Mouse (Mus musculus) mouse trophoblast stem cell (cell line): Measurements from ENCODE around the gene Sh3gl1.

Experiments
- in situ Hi-C, 2 experiments: fragments of 300-500 bp; cut with MseI, MboI; formaldehyde crosslinking; loops; 2 replicates in 1 of 2; 3 replicates in 1 of 2; pipeline ENCODE4 v1.15.1; 2025

Sh3gl1 gene

DNA sequence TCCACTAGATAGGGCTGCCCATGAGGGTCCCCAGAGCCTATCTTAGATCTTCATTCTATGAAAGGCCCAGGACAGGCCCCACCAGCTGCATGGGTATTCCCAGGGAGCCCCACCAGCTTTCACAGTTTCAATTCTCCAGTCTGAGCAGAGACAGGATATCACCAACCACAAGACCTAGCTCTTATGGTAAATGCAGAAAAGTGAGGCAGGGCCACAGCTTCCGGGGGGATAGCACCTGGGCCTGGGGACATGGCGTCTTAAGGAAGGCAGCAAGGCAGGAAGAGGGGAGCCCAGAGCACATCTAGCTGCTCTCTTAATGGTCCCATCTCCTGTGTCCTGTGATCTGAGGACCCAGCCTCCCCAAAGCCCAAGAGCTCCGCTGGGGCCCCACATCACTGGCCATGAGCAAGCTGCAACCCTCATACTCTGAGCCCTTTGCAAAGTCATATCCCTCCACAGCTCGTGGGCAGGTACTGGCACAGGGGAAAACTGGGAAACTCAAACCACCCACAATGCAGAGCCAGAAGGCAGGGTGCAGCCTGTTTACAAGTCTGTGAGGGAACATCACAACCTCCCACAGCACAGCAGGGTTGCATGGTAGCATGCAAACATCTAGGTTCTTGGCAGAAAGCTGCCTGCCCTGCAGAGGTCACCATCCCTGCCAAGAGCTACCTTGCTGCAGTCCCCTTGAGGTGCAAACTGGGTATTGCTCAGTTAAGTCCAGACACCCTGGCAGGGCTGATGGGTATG lies 15.1 kb downstream of the Sh3gl1 start:
- in situ Hi-C loops, result no loop called here

- in situ Hi-C loops, result no loop called here
Observed at GRCm38 (mm10) chr17:56020400-56021084, 15.9 kb downstream of the Sh3gl1 start.

DNA sequence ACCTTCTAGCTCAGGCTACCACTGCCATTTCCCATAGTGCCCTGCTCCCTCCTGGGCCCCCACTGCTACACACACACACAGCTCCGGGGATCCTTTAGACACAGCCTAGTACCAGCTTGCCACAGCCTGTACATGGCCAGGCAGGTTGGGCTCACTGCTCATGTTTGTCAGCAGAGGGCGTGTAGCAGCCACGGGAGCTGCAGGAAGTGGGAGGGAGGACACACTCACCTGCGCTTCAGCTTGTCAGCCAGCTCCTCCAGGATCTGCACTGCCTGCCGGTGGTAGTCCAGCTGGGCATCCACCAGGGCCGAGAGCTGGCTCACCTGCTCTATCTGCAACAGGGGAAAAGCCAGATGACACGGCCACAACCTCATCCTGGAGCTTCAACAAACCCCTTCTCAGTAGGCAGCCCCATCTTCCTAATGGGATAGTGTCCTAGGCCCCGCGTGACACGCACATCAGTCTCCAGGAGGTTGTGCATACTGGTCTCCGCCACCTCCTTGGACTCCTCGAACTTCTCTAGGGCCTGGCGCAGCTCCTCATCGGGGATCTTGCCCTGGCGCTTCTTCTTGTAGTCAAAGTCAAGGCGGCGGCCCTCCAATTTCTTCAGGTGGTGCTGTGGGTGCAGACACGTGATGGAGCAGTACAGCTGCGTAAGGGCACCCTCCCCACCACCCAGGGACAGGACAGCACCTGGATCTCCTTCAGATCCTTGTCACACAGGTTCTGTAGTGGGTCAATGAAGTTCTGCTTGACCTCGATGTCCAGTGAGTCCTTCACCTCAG lies 17.9 kb downstream of the Sh3gl1 start:
- in situ Hi-C loops, result loop anchor here (5.0 to 10.0 kb wide), 2 partner anchors 46 to 54 kb away; partner anchors contain the start of gene Shd (in 1 of the 2)

GRCm38 (mm10) chr17:56017848-56018247 lies 18.6 kb downstream of the Sh3gl1 start:
- in situ Hi-C loops, result loop anchor here (5.0 to 10.0 kb wide), 2 partner anchors 46 to 53 kb away; partner anchors contain the start of gene Shd (in 1 of the 2)

DNA sequence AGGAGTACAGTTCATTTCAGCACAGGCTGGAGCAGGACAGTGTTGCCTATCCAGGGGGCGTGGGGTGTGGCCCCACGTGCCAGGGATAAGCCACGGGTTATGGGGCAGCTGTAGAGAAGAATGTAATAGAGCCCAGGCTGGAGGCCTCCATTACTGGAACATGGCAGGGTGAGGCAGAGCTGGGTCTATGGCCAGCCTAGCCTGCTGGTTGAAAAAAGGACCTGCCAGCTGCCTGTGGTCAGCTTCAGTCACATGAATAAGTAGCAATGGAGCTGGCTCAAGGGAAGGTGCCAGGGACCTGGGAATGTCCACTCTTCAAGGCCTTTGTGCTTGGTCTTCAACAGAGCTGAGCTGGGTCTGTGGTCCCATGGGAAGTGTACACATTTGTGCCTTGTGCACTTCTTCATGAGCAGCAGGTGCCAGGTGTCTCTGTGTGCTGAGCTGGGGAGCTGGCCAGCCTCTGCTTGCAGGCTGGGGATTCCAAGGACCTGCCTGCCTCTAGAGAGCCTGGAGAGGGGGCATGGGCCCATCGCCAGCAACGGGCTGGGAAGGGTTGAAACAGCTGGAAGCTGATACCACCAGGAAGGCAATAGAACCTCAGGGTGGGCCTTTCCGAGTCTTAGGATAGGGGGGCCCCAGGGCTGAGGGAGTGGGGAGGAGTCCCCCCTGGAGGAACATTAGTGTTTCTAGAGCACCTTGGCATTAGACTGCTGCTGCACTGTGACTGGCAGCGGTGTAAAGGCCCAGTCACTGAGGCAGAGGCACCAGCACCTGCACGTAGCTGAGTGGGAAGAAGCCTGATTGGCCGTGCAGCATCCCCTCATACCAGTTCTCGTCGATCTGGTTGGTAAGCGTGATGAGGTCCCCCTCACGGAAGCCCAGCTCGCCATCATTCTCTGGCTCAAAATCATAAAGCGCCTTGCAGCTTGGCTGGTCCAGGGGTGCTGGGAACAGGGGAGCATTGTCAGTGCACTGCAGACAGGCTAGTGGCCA lies 19.3 kb downstream of the Sh3gl1 start:
- in situ Hi-C loops, result loop anchor here (5.0 to 10.0 kb wide), 2 partner anchors 45 to 52 kb away; partner anchors contain the start of gene Shd (in 1 of the 2)

DNA sequence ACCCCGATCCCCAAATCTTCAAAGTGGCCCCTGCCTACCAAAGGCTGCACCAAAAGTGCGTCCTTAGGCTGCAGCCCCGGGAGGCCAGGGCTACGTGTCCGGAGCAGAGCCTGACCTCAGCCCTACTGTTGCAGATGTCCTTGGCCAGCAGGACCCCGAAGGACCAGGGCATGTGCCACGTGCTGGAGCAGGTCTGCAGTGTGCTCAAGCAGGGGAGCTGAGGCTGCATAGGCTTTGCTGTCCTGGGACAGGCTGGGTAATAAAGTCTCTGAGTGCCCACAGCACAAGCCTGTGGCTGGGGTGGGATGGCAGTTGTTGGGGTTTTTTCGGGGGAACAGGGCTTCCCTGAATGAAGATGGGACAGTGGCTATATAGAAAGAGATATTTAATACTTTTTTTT lies 20.1 kb downstream of the Sh3gl1 start:
- in situ Hi-C loops, result loop anchor here (5.0 to 10.0 kb wide), 2 partner anchors 44 to 52 kb away; partner anchors contain the start of gene Shd (in 1 of the 2)

DNA sequence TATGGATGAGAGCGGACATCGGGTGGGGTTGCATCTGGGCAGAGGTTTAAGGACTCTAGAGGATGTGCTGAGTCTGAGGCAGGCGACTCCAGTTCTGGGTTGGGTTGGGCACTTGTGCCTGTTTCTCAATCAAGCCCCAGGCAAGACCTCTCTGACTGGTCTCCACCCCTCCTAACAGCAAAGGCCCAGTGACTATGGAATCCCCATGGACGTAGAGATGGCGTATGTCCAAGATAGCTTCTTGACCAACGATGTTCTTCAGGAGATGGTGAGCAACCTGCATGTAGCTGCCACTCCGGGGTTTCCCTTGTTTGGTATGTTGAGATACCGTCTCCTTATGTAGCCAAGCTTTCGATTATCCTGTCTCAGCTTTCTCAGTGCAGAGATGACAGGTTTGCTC lies 21.1 kb downstream of the Sh3gl1 start:
- in situ Hi-C loops, result loop anchor here (5.0 to 10.0 kb wide), 2 partner anchors 43 to 50 kb away; partner anchors contain the start of gene Shd (in 1 of the 2)

GRCm38 (mm10) chr17:56011441-56011840 lies 25.0 kb downstream of the Sh3gl1 start:
- in situ Hi-C loops, result loop anchor here in 1 of 2 experiments (10.0 kb wide), 1 partner anchor 47 kb away; no protein-coding TSS in a partner anchor

DNA sequence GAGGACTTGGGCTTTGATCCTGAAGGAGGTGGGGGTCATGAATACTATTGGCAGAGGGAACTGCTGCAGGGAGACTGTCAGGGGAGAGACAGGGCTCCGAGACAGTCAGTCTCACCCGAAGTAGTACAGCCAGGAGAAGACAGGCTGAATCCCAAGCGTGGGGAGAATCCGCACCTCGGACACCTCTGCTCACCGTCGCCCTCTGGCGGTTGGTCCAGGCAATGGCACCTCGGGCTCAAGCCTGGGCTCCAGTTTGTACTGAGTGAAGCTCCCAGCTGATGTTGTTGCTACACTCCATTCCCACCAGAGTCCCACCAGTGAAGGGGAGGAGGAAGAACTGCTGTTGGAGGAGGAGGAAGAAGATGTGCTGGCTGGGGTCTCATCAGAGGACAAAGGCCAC lies 25.8 kb downstream of the Sh3gl1 start:
- in situ Hi-C loops, result loop anchor here in 1 of 2 experiments (10.0 kb wide), 1 partner anchor 46 kb away; no protein-coding TSS in a partner anchor

DNA sequence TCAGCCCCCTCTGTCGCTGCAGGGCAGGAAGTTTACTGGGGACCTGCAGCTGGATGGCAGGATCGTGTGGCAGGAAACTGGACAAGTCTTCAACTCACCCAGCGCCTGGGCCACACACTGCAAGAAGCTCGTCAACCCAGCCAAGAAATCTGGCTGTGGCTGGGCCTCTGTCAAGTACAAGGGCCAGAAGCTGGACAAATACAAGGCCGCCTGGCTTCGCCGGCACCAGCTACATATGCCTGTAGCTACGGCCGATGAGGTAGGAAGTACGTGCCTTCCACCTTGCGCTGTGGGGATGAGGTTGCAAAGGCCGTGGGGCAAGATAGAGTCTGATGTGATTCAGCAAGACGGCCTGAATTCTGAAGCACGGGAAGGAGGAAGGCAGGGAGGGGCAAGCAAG lies 26.2 kb downstream of the Sh3gl1 start:
- in situ Hi-C loops, result loop anchor here in 1 of 2 experiments (10.0 kb wide), 1 partner anchor 45 kb away; no protein-coding TSS in a partner anchor

DNA sequence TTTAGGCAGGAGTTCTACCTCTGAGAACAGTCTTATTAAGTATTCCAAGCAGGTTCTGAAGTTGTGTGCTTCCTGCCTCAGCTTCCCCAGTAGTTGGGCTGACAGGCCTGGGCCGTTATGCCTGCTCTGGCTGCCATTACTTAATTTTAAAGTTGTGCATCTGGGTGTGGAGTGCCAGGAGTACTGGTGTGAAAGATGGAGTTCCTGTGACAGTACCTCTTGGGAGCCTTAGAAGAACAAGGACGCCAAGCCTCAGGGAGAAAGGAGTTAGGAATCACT lies 26.5 kb downstream of the Sh3gl1 start:
- in situ Hi-C loops, result loop anchor here in 1 of 2 experiments (10.0 kb wide), 1 partner anchor 45 kb away; no protein-coding TSS in a partner anchor

DNA sequence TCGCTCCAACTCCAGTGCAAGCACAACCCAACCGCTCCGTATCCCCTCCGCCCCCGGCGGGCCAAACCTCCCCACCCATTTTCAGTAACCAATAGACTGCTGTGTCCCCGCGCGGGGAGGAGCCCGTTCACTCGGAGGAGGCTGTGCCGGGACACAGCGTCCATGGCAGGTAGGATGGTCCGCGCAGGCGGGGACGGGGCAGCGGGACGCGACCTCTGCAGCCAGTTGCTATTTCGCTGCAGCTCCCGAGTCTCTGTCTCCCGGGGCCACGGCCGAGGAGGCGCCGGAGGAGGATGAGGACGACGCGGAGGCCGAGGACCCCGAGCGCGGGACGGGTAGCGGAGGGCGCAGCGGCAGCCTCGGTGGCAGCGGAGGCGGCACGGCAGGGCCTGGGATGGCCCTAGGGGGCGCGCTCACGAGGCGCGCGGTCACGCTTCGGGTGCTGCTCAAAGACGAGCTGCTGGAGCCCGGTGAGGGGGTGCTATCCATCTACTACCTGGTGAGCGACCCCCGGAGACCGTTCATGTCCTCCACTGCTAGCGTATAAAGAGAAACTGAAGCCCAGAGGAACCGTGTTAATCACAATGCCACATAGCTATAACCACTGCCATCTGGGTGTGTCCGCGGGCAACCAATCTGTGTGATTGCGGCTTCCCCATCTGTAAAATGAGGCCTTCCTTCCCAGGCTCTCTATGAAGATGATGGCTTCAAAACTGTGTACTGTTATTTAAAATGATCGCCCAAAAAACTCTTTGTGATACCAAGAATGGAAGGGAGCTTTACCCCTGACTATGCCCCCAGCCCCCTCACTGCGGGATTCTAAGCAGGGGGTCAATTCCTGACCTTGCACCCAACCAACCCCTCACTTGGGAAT lies 27.1 kb downstream of the Sh3gl1 start:
- in situ Hi-C loops, result no loop called here

- in situ Hi-C loops, result no loop called here
Observed at GRCm38 (mm10) chr17:56008356-56009087, 27.9 kb downstream of the Sh3gl1 start.

DNA sequence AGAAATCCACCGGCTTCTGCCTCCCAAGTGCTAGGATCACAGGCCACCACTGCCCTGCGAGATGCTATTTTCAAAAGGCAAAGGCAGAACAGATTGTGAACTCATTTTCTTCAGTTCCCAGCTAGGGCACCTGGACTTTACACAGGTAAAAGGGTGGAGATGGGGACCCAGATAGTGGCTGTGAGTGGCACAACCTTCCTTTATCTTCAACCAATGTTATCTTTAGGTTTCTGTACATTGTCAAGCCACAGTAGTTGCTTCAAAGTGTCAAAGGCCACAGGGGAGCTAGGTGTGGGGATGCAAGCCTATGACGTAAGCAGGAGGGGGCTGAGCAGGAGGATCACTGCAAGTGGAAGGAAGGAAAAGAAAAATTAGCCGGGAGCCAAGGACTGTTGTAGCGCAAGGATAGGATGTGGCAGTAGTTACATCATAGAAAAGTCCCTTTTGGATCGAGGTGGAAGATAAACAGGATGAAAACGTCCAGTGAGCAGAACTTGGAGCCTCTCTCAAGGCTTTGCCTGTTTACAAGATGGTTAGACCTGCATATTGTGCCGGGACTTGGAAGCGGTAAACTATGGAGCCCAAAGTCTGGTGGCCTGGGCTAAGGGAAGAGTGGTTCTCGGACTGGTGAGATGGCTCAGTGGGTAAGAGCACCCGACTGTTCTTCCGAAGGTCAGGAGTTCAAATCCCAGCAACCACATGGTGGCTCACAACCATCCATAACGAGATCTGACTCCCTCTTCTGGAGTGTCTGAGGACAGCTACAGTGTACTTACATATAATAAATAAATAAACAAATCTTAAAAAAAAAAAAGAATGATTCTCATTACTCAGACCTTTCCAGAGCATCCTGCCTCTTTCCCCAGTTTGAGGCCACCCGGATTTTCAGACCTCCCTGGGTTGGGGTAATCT lies 28.7 kb downstream of the Sh3gl1 start:
- in situ Hi-C loops, result no loop called here

- in situ Hi-C loops, result no loop called here
Observed at GRCm38 (mm10) chr17:56006956-56007355, 29.5 kb downstream of the Sh3gl1 start.

DNA sequence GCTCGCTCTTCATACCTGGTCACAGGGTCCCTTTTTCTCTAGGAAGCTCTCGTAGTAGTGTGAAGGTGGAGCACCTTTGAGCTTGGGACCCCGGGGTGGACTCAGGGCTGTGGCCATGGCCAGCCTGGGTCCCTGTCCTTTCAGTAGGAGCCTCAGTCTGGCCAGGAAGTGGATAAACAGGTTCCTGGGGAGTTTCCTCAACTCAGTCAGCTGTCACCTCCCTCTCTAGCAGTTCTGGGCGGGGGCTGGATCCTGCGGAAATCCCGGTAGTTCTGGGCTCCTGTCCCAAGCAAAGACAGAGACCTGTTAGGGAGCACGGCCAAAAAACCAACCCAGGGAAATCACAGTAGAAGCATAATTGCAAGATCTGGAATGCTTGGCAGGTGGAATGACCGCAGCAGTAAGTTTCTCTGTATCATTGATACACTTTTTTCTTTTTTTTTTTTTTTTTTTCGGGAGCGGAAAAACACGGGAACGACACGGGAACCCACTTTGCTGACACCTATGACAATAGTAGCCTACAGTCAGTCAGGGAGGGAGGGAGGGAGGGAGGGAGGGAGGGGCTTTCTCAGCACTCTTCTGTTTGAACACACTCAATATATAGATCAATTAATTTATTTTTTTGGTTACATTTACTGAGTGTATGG lies 30.9 kb downstream of the Sh3gl1 start, which contains the start of the genes Stap2 and Mpnd:
Stap2 (minus strand) TSS at position 170 of the 647 bp plus-strand sequence.
Mpnd (plus strand) TSS at position 297 of the 647 bp plus-strand sequence.
- in situ Hi-C loops, result no loop called here

DNA sequence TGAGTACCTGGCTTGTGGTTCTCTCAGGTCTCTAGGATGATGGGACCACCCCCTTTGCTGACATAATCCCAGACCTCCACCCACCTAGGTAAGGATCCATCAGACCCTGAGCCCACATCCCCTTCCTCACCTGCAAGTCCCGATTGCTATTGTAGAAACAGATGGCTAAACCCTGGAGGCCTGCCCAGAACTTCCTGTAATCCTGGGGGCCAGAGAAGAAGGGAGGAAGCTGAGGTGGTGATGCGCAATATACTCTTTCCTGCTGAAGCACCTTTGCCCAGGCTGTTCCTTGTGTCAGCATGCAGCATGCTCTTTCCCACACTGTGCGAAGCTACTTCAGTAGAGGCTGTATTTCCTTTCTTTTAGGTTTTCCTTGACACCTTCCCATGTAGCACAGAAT lies 33.4 kb downstream of the Sh3gl1 start:
- in situ Hi-C loops, result no loop called here
